Mouse (Mus musculus) stomach, postnatal 0 days (tissue): ENCODE measurements around the gene Erf. TPM values are rescaled to one million over a fixed set of nuclear protein-coding genes. Genes with fewer than 3 reads are reported as not detected.

ENCODE experiments used
- ATAC-seq: fragments of 200-750 bp; cut with Nextera tagmentation; 2 replicates; pipeline ENCODE4 v1.8.0; 2017; ENCODE audit not compliant: low FRiP score, low TSS enrichment
- DNase-seq: peaks from one replicate; pipeline ENCODE4 v3.0.0-alpha.2; 2016; ENCODE audit warnings: low spot score
- H3K27ac ChIP-seq: fragments of 300-500 bp; sonication (generic); replicated peaks from 2 replicates; pipeline ENCODE4 v1.5.1; 2014; ENCODE audit warnings: mild to moderate bottlenecking, control low read depth
- H3K27me3 ChIP-seq: fragments of 300-500 bp; sonication (generic); 2 replicates; pipeline ENCODE4 v1.6.1; 2014; ENCODE audit warnings: low read length; ENCODE audit not compliant: control insufficient read depth, insufficient read depth
- H3K36me3 ChIP-seq: fragments of 300-500 bp; sonication (generic); 2 replicates; pipeline ENCODE4 v1.6.1; 2014; ENCODE audit warnings: low read length, mixed read lengths; ENCODE audit not compliant: control insufficient read depth, insufficient read depth
- H3K4me1 ChIP-seq: fragments of 300-500 bp; sonication (generic); replicated peaks from 2 replicates; pipeline ENCODE4 v1.6.1; 2014; ENCODE audit warnings: antibody characterized with exemption; ENCODE audit not compliant: control insufficient read depth, insufficient read depth
- H3K4me2 ChIP-seq: fragments of 300-500 bp; sonication (generic); replicated peaks from 2 replicates; pipeline ENCODE4 v1.6.1; 2014; ENCODE audit warnings: low read depth, mild to moderate bottlenecking, control low read depth, moderate library complexity
- H3K4me3 ChIP-seq: fragments of 300-500 bp; sonication (generic); 2 replicates; pipeline ENCODE4 v1.5.1; 2014; ENCODE audit warnings: low read depth, low read length, control low read depth
- H3K9ac ChIP-seq: fragments of 300-500 bp; sonication (generic); 2 replicates; pipeline ENCODE4 v1.6.1; 2014; ENCODE audit warnings: mild to moderate bottlenecking, low read length, control low read depth, mixed read lengths
- H3K9me3 ChIP-seq: fragments of 300-500 bp; sonication (generic); 2 replicates; pipeline ENCODE4 v1.6.1; 2016; ENCODE audit warnings: low read length; ENCODE audit not compliant: control insufficient read depth
- CTCF ChIP-seq: IDR thresholded peaks from 2 replicates; pipeline ENCODE4 v1.5.1; 2016; ENCODE audit warnings: antibody characterized with exemption, low read depth, mild to moderate bottlenecking, moderate library complexity
- EP300 ChIP-seq: optimal IDR thresholded peaks from 2 replicates; pipeline ENCODE3; 2016; ENCODE audit warnings: antibody characterized with exemption
- WGBS: fragments of 180-500 bp; shearing (Covaris S2); extraction: QIAGEN DNeasy Blood & Tissue Kit; methylation state at CpG from one replicate; pipeline ENCODE4 v1.1.7; 2014; 5-methylcytosine and 5-hydroxymethylcytosine counted together
- polyA plus RNA-seq: library from polyadenylated mRNA; unstranded; fragments of >200 nt; fragmentation: Nextera tagmentation; extraction: Ambion mirVana; gene quantifications from 2 replicates; pipeline ENCODE4 v1.2.1, GENCODE M21; 2015

The Erf gene
- polyA plus RNA-seq, 1 experiment from 2014 or later = 8.1 TPM

DNA sequence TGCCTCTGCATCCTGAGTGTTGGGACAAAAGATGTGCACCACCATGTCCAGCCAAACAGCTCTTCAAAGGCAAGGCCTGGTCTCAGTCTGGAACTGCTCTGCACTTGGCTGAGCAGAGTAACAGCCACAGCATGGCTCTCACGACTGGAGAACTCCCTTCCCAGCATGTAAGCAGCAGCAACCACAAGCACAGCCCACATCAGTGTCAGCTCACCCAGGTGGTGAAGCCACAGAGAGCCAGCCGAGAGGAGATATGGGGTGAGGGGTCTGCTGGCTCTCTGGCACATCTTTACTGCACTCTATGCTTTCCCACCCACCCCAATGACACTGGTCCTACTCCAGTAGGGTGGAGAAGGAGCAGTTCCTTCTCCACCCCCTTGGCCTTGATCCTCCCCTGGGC lies 17.5 kb downstream of the Erf start:
- TF ChIP-seq CTCF (no peak), EP300 (no peak)
- ATAC-seq (no peak), DNase-seq (no peak)
- WGBS = 70% methylated on average over 2 of the region's 2 CpGs
- H3K9me3 ChIP-seq = no peaks in the 10 kb centered on the region
- no peak overlapping the region for H3K9ac ChIP-seq
- H3K27me3 ChIP-seq = no peaks in the 10 kb centered on the region
- H3K27ac ChIP-seq = no peak overlapping the region
- H3K4me1 ChIP-seq = no peaks in the 10 kb centered on the region
- H3K4me2 ChIP-seq = no peak overlapping the region
- no peak overlapping the region for H3K4me3 ChIP-seq
- peaks cover 13% of the 10 kb centered on the region for H3K36me3 ChIP-seq

GRCm38 (mm10) chr7:25232101-25232648 lies 18.4 kb downstream of the Erf start:
- WGBS = 46% methylated on average over 5 of the region's 5 CpGs
- Histone ChIP-seq H3K27me3 (no peaks in the 10 kb centered on the region), H3K9me3 (no peaks in the 10 kb centered on the region), H3K9ac (no peak overlapping the region), H3K4me2 (no peak overlapping the region), H3K4me3 (no peak overlapping the region), H3K4me1 (no peaks in the 10 kb centered on the region), H3K36me3 (peaks cover 20% of the 10 kb centered on the region), H3K27ac (no peak overlapping the region)
- no peak for ATAC-seq
- DNase-seq = no peak
- TF ChIP-seq EP300 = no peak
- TF ChIP-seq CTCF = peak; percentile 37; the same call in 1 of the 2 replicates

- Histone ChIP-seq H3K9me3 (no peaks in the 10 kb centered on the region), H3K4me1 (no peaks in the 10 kb centered on the region), H3K4me3 (no peak overlapping the region), H3K9ac (no peak overlapping the region), H3K4me2 (no peak overlapping the region), H3K27ac (no peak overlapping the region), H3K27me3 (no peaks in the 10 kb centered on the region), H3K36me3 (peaks cover 31% of the 10 kb centered on the region)
- 76% methylated on average over 9 of the region's 9 CpGs for WGBS
- DNase-seq = no peak
- TF ChIP-seq EP300 (no peak), CTCF (no peak)
- ATAC-seq = no peak
Observed at GRCm38 (mm10) chr7:25230690-25231285, 19.8 kb downstream of the Erf start.

- Histone ChIP-seq H3K9ac (no peak overlapping the region), H3K27me3 (no peaks in the 10 kb centered on the region), H3K9me3 (no peaks in the 10 kb centered on the region), H3K4me3 (no peak overlapping the region), H3K4me2 (no peak overlapping the region), H3K36me3 (peaks cover 35% of the 10 kb centered on the region), H3K4me1 (no peaks in the 10 kb centered on the region), H3K27ac (no peak overlapping the region)
- WGBS = 72% methylated on average over 1 of the region's 1 CpGs
- ATAC-seq (no peak), DNase-seq (no peak)
- TF ChIP-seq EP300 (no peak), CTCF (no peak)
Observed at GRCm38 (mm10) chr7:25227523-25228300, 22.8 kb downstream of the Erf start.

DNA sequence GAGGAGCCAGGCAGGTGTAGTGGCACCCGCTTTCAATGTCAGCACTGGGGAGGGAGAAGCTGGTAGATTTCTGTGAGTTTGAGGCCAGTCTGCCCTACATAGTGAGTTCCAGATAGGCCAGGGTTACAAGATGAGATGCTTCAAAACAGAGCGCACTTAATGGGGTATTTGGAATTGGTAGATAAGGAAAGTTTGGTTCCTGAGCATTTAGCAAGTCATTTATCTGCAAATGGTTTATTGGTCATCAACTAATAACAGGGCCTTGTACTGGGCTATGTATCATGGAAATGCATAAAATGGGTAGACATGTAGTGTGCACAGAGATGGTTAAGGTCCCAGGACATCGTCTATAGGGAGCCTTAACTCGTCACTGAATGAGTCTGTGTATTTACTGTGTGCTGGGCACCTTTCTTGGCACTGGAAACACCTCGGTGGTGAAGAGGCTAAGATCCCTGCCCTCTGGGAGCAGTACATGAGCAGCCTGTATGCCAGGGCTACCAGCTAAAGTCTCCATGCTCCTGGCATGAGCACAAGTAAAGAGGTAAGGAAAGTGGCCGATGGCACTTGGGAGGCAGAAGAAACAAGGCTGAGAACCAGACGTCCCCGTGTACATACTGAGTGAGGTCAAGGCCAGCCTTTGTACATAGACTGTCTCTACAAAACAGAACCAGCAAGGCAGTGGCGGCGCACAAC lies 28.1 kb downstream of the Erf start:
- Histone ChIP-seq H3K4me1 (peaks cover 11% of the 10 kb centered on the region), H3K4me3 (peak overlapping the region; percentile 74), H3K27ac (no peak overlapping the region), H3K4me2 (peak overlapping the region; percentile 85), H3K27me3 (no peaks in the 10 kb centered on the region), H3K36me3 (peaks cover 20% of the 10 kb centered on the region), H3K9me3 (no peaks in the 10 kb centered on the region), H3K9ac (peak overlapping the region; percentile 79; the same call in 1 of the 2 replicates)
- DNase-seq (no peak), ATAC-seq (no peak)
- WGBS = 72% methylated on average over 10 of the region's 10 CpGs
- TF ChIP-seq EP300 (no peak), CTCF (no peak)
